8 mouse cellular contexts compared by ENCODE assay signal in the genomic region with DNA sequence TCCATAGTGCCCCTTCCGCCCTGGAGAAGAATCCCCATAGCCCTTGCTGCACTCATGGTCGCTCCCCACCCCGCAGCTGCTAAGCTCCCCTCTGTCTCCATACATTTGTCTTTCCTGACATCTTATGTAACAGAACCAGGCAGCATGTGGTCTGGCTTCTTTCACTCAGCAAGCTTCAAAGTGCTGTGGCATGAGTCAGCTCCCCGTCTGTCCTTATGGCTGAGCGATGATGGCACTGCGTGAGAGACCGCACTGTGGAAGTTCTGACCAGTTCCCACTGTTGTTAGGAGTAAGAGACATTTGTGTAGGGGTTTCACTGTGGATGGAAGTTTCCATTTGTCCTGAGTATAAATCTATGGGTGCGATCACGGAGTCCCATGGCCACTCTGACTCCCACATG.
DNase-seq lines count a peak whose midpoint lies in the region; ATAC-seq lines count a peak whose summit lies in the region.

No protein-coding gene starts in this region.

- WGBS in heart, embryonic 10.5 days = 31% methylated on average over 9 of the region's 9 CpGs
- WGBS in forebrain, embryonic 10.5 days = 89% methylated on average over 9 of the region's 9 CpGs

- peaks cover 50% of the 10 kb centered on the region for H3K4me1 ChIP-seq in heart, embryonic 10.5 days
- no peaks in the 10 kb centered on the region for H3K4me1 ChIP-seq in forebrain, embryonic 10.5 days

- intact Hi-C loops in heart, postnatal 36 days (cut with DNase I) = no loop called here

- H3K9me3 ChIP-seq in heart, embryonic 10.5 days = no peaks in the 10 kb centered on the region
- H3K9me3 ChIP-seq in forebrain, embryonic 10.5 days = no peaks in the 10 kb centered on the region

- no peak for DNase-seq in heart, embryonic 10.5 days (ENCODE audit: low spot score)
- DNase-seq in heart, postnatal 36 days = no peak
- DNase-seq in 416B (ENCODE audit: low read depth) = peak; percentile 26
- peak; percentile 62 to 63 for DNase-seq in adrenal gland, postnatal 36 days
- DNase-seq in testis, postnatal 10 days (ENCODE audit: low spot score) = no peak
- DNase-seq in forebrain, embryonic 10.5 days (ENCODE audit: extremely low spot score, low spot score) = no peak
- no peak for DNase-seq in lung, postnatal 4 days

- no peak overlapping the region for H3K4me3 ChIP-seq in heart, embryonic 10.5 days
- H3K4me3 ChIP-seq in forebrain, embryonic 10.5 days = no peak overlapping the region

- 0 out of 2 replicates have a peak overlapping the region, but pooled peaks have one; percentile 48 for H3K27ac ChIP-seq in heart, embryonic 10.5 days
- H3K27ac ChIP-seq in forebrain, embryonic 10.5 days = no peak overlapping the region

- ATAC-seq in hematopoietic stem cell, adult 5-6 weeks (replicated peaks in 1 of 2; ENCODE audit: insufficient read depth in 1 of 2, low FRiP score in 2 of 2, low TSS enrichment in 1 of 2, low read depth in 1 of 2, poor library complexity in 2 of 2, severe bottlenecking in 2 of 2) = peak; percentile 46 to 54

- no peaks in the 10 kb centered on the region for H3K36me3 ChIP-seq in heart, embryonic 10.5 days
- no peaks in the 10 kb centered on the region for H3K36me3 ChIP-seq in forebrain, embryonic 10.5 days (replicated peaks)

- peaks cover 38% of the 10 kb centered on the region for H3K27me3 ChIP-seq in heart, embryonic 10.5 days (ENCODE audit: insufficient read depth, poor library complexity, severe bottlenecking)
- no peaks in the 10 kb centered on the region for H3K27me3 ChIP-seq in forebrain, embryonic 10.5 days (ENCODE audit: poor library complexity, severe bottlenecking)

Comparison
In these comparisons a context has a peak if more than half of its experiments do, and no peak if none do; other contexts are left out.
1. DNase-seq: peak in 416B (single experiment) and adrenal gland, postnatal 36 days (2 of 2); none in heart, embryonic 10.5 days (single experiment), heart, postnatal 36 days (0 of 2), testis, postnatal 10 days (single experiment), forebrain, embryonic 10.5 days (single experiment) and lung, postnatal 4 days (0 of 2).